Mouse (Mus musculus) right cerebral cortex, postnatal 14 days (tissue): Measurements from ENCODE around the gene Ptpn9.
A peak's percentile ranks its signal among the peaks of the same experiment; 100 is the strongest.

ENCODE experiments used
- DNase-seq: peaks from one replicate; pipeline ENCODE4 v3.0.0; 2022

Ptpn9 gene

GRCm38 (mm10) chr9:57017631-57018030, 22.9 kb downstream of the Ptpn9 start:
- DNase-seq: no peak

GRCm38 (mm10) chr9:57031756-57032155, 37.0 kb downstream of the Ptpn9 start:
- DNase-seq: no peak

GRCm38 (mm10) chr9:57056237-57056636, 61.5 kb downstream of the Ptpn9 start:
- DNase-seq: peak; percentile 32

- no peak for DNase-seq
Observed at GRCm38 (mm10) chr9:57064164-57064563, 69.4 kb downstream of the Ptpn9 start.

GRCm38 (mm10) chr9:57068266-57068665, 73.5 kb downstream of the Ptpn9 start:
- DNase-seq: no peak

GRCm38 (mm10) chr9:57070262-57070661, 75.5 kb downstream of the Ptpn9 start:
- no peak for DNase-seq

- no peak for DNase-seq
Observed at GRCm38 (mm10) chr9:57070800-57071545, 76.2 kb downstream of the Ptpn9 start.

GRCm38 (mm10) chr9:57071801-57072351, 77.2 kb downstream of the Ptpn9 start, which contains the start of gene Sin3a:
TSS of gene Sin3a (plus strand) at chr9:57072040.
- peak; percentile 52 for DNase-seq

GRCm38 (mm10) chr9:57072526-57072988, 77.8 kb downstream of the Ptpn9 start:
- DNase-seq: no peak

GRCm38 (mm10) chr9:57072989-57073789, 78.5 kb downstream of the Ptpn9 start:
- peak; percentile 89 for DNase-seq

GRCm38 (mm10) chr9:57073790-57074094, 79.0 kb downstream of the Ptpn9 start:
- no peak for DNase-seq

GRCm38 (mm10) chr9:57074171-57074821, 79.6 kb downstream of the Ptpn9 start:
- no peak for DNase-seq

GRCm38 (mm10) chr9:57074822-57075603, 80.3 kb downstream of the Ptpn9 start:
- peak; percentile 43 for DNase-seq

GRCm38 (mm10) chr9:57075681-57076381, 81.1 kb downstream of the Ptpn9 start:
- DNase-seq: peak; percentile 97

- DNase-seq: peak; percentile 85
Observed at GRCm38 (mm10) chr9:57076701-57077660, 82.3 kb downstream of the Ptpn9 start.

GRCm38 (mm10) chr9:57082236-57082635, 87.5 kb downstream of the Ptpn9 start:
- no peak for DNase-seq
